Mouse (Mus musculus) cerebellum, postnatal 10 days (tissue): ENCODE measurements at regions not wholly inside any gene's neighbourhood (a gene's known extent, or its start where the extent isn't known, plus 50 kb on each side); places are given as distances from the start of the nearest gene placed in this dataset.

Source experiments
- DNase-seq, 2 experiments: peaks; one replicate each; pipeline ENCODE4 v3.0.0; 2021; ENCODE audit warnings: mixed read lengths in 2 of 2

DNA sequence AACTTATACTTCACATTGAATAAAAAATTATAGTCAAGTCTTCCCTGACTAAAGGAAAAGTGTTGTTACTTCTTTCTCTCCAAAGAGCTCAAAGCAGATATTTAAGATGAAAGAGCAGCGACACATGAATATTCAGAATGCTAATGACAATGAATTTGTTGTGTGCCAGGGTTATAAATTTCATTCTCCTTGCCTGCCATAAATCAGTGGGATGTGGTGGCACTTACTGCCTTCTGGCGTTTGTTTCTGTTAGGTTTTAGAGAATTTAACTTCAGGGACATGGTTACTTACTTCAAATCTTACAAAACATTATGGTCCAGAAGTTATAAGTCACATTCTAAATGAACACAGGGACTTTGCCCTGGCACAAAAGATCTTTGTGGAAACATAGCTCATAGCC is 380.4 kb downstream of the Samd5 start:
- DNase-seq: no peak

DNA sequence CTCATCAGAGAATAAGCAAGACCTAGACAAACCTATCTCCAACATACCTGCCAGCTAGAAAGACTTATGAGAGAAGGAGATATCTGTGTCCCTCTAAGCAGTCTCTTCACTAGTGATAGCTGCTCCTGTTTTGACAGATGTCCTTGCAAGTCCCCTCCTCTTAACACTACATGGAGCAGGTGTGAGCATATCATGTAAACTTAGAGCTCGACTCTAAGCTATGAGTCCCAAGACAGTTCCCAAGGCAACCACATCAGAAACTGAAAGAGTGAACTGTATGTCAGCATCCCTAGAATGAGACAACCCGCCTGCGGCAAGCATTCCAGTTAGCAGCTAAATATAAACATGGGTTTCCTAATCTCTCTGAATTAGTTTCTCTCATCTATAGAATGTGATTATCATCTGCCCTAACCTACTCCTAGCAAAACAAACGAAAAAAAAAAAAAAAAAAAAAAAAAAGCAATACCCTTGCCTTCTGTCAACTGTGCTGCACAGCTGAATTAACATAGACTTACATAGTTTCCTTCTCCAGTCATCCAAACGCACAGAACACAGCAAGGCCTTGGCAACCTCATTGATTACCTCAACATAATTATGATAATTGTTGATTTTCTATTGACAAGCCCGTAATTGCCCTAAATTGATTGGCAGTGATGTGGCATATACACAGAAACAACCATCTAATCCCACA is 383.4 kb downstream of the Samd5 start:
- DNase-seq: no peak

DNA sequence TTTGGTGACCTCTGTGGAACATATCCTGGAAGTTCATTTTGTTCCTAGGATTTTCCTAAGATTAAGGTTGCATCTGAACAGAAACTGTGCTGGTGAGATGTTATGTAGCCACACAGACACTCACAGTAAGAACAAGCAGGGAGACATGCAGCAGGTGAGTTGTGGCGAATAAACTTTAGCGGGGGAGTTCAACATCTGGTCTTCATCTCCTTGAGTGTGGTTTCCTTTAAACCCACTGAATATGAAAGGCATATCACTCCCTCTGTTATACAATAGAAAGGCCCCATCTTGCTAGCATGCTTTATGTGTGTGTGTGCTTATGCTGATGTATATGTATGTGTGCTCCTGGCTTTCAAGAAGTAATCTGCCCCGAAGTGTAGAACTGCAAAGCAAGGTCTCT is 387.1 kb upstream of the Sash1 start:
- no peak for DNase-seq

DNA sequence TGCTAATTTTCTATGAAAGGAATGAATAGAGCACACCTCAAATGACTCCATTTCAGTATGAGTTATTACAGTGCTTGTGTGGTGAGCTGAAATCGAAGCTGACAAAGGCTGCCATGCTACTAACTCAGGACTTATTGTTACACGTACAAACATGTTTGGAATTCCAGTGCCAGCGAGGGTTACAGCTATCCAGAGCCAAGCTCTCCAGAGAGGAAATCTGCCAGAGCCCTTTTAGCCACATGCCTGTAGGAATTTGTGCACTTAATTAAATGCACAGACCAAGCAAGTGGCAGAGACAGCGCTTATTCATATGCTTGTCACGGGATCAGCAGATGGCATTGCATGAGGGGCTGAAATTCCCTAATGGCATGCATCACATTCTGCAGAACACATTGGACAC is 386.4 kb upstream of the Sash1 start:
- peak; percentile 47 to 50 for DNase-seq

DNA sequence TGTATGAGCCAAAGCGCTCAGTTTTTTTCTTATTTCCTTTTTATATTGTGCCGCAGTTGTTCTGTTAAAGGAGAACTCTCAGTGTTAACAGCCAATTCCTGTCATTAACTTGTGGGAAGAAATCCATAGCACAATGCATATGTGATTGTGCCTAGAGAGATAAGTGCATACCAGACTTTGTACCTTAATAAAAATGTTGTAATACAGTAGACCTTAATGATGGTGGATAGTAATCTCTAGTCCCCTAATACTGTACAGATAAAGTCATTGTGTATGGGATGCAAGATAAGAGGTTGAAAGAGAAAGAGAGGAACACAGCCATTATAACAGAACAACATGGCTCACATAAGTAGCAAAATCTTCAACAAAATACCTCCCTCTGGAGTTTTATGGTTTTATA is 379.7 kb upstream of the Sash1 start:
- no peak for DNase-seq

DNA sequence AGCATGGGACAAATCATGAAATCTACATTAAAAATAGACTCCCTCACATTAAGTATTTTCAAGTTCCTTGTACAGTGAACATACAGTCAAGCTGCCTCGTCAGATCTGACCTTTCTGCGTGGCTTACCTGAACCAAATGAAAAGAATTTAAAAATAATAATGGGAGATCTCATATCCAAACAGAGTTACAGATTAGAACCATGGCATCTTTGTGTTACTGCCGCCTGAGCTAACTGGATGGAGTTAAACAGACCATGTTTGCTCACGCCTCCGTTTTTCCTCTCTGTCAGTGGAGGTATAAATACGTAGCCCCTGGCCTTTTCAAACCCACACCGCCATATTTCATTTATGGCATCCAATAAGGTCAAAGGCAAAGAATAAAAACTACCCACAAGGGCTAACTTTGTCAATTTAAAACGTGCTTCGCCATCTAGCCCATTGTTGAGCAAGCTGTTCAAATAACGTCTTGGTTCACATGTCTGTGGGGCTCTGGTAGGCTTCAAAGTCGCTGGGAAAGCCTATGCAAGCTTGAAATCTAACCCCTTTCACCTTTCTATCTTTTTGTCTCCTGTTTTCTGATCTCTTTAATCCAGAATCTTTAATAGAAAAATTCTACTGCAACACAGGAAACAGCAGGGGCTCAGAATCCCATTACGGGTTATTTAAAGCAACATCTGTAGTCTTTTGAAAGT is 378.6 kb upstream of the Sash1 start:
- DNase-seq: no peak

DNA sequence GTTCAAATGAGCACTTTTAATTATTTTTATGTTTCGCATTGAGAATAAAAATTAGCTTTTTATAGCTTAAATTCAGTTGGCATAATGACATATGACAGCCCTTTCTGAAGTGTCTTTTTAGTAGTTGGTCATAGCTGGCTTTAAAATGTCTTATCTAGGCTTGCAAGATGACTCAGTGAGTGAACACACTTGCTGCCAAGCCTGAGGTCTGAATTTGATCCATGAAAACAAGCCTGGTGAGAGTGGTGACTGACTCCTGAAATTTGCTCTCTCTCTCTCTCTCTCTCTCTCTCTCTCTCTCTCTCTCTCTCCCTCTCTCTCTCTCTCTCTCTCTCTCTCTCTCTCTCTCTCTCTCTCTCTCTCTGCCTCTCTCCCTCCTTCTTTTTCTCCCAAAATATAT is 372.8 kb upstream of the Sash1 start:
- DNase-seq: no peak

DNA sequence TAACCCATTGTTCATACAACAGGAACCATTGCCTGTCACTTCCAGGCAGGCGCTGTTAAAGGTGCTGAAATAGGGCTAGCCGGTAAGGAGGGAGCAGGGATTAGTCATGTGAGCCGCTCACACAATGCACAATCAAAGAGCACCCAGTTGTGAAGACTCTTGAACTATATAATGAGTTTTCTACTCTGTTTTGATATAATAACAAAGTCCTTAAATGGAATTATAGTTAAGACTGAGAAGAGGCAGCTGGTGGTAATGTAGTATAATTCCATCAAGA is 367.0 kb upstream of the Sash1 start:
- no peak for DNase-seq

DNA sequence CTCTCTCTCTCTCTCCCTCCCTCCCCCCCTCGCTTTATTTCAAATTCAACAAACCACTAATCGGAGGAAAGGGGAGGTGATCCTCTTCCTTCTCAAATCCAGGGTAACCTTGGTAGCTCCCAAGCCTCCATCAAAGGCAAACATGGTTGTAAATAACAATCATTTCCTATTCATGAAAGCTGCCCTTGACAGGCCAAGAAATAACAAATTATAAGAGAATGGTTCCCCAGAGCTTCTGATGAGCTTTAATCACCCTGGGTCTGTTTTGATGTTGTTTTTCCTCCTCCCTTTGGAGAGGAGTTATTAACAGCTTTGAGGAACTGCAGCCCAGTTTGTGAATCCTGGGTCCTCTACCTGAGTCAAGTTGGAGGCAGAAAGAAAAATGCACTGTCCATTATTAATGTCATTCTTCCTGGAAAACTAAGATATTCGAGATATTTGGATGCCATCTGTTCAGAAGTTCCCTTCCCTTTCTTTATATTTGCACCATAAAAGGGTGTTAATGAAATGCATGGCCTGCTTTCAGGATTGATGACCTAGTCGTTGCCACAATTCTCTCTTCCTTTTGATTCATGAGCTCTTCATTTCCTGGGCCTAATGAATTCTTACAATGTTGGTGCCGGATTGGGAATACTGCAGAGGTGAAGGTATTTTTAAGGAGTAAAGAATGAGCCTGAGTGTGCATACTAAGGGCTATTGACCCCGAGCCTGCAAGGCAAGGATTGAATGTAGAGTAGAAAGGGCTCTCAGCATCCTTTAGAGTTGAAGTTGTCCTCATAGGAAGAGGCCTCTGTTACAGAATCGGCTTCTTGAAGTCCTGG is 366.5 kb upstream of the Sash1 start:
- no peak for DNase-seq

DNA sequence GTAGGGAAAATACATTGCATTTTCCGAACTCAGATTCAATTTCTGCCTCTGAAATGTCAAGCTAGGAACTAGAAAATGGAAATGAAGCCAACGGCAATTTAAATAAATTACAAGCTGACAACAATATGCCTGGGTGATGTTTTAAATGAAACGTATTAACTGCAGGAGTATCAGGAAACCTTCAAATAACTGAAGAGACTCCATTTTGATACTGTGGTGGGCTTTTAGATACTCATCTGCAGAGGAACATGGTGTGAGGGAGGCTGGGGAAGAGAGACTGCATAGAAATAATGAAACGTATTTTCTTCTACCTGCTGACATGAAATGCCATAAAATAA is 357.4 kb upstream of the Sash1 start:
- no peak for DNase-seq

DNA sequence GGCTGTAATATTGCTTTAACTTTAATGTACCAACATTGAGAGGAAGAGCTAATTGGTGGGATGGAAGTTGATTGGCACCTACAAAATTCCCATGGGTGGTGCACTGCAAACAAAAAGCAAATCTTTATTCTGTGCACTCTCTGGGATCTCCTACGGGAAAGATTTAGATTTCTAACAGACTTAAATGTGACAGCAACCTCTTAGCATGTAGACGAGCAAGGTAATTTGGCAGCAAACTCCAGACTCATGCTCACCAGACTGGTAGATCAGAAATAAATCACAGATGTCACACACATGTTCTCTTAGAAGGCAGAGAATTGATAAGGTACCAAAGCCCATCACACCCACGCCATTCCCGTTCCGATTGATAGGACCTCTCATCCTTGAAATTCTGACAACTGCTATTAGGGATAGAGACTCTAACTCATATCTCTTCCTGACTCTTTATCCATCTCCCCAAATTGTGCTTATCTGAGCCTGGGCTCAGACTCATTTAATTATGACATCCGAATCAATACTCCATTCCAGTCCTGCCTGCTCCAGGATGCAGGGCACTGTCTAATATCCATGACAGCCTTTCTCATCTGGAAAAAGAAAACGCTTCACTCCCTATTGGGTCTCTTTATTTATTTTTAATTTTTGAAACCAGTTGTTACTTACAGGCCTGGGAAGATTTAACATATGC is 356.9 kb upstream of the Sash1 start:
- no peak for DNase-seq

DNA sequence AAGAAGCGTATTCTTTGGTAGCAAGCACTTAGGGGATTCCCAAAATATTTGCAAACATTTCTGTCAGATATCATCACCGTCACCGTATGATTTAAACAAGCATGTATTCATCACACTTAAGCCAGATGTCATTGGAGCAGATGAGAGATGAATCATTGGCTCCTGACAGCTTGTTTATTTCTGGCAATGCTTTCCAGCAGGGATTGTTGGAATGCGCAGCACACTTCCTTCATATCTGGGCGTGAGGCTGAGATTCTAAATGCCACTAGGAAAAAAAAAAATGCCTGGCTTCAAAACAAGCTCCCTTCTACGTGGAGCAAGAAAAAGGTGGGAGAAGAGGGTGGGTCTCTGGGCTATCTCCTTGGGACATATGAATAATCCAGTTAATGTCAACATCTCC is 354.1 kb upstream of the Sash1 start:
- peak in 1 of 2 experiments; percentile 7 for DNase-seq

DNA sequence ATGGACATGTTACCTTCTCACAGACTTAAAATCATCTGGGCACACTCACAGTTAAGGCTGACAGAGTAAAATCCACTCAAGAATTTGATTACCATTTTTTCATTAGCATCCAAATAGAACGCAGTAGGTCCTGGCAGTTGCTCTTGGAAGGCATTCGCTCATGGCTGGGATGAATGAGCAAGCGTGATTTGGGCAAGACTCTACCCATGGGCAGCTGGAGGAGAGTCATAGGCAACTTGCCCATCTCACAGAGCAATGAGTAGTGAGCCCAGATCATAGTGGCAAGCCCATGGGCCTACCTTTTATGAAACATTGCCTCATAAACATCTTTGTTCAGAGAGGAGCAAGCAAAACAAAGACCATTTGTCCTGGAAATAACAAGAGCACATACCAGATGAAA is 345.9 kb upstream of the Sash1 start:
- peak; percentile 89 to 91 for DNase-seq

DNA sequence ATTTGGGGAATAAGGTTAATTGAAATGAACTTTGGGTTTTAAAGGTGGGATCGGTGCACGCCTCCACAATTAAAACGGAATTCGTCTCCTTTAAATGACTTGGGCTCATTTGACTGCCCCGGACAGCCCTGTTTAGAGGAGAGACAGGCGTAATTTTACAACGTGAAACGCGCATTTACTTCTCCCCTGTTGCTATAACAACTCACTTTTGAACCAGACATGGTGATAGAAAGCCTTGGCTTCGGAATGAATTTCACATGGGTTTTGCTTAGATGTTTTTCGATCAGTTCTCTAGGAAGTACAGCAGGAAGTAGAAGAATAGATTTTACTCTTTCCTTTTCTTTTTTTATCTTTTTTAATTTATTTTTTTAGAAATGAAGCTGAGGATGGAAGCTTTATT is 343.2 kb upstream of the Sash1 start:
- DNase-seq: no peak

DNA sequence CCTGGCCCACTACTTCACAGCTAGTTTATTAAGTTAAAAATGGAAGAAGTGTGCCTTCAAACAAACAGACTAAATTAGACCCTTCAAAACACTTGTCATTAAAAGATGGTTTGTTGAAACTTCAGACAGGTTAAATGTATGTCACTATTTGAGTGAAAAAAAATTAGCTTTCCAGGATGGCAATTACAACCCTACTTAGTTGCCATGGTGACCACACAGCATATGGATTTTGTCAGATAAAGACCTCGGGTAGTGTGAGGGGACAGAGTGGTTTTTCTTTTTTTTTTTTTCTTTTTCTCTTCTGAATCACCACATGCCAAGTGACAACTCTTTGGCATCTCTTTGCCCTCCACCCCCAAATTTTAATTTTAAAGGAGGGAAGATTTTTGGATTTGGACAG is 341.5 kb upstream of the Sash1 start:
- DNase-seq: no peak

DNA sequence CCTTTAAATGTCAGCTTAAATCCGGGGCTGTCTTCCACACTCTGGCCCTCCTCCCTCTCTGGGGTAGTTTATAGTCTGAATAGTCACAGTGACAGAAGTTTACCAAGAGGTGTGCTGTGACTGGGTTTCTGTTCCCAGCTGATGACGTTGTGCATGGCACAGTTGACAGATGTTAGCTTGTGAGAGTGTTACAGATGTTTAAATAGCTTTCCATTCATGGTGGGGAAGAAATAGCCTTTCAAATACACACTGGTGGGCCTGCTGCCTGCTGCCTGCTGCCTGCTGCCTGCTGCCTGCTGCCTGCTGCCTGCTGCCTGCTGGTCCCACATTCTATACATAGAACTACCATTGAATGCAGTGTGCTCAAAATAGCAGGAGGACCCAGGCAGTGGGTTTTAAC is 324.8 kb upstream of the Sash1 start:
- DNase-seq: no peak

DNA sequence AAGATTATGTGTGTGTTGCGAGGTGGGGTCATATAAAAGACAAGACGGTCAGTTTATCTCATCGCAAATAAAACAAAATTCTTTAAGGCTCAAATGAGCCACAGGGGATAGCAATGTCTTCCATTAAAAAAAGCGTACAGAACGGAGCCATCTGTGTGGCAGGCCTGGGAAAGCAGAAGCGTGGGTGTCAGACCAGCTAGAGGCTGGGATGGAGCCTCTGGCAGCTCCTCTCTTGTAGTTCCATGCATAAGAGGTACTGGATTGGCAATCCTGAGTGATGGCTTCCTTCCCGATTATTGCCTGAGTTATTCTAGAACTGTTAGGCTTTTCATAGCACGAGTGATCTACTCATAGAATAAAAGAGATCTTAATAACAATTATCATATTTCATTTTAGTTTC is 318.2 kb upstream of the Sash1 start:
- peak; percentile 47 to 59 for DNase-seq

DNA sequence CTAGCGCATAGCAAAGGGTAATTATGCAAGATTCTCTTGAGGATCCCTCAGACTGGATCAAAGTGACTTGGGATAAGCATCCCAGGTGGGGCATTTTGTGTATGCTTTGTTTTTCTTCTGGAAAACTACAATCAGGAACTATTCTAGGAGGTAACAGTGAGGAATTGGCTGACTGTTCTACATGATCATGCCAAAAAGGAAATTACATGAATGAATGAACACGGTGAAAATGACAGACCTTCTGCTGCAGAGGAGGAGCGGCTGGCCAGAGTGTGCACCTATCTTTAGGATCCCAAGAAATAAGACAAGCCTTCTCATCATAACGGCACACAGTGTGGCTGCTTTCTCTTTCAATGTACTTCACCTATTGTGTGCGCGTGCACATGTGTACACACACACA is 317.5 kb upstream of the Sash1 start:
- peak; percentile 47 to 72 for DNase-seq

DNA sequence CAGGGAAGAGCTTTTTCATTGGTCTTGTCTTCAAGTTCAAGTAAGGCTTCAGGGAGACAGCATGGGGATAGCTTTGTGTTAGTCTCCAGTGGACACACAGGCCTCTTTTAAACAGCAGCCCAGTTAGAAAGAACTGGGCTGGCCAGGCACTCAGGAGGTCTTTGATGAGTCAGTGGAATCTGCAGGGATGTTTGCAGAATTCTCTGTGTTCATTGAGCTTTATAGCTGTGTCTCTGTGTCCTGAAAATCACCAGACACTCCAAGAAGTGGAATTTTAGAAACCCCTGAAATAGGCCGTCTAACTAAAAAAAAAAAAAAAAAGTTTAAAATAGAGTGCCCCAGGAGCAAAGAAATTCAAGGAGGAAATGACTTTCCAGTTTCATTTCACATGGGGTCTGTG is 317.1 kb upstream of the Sash1 start:
- no peak for DNase-seq

DNA sequence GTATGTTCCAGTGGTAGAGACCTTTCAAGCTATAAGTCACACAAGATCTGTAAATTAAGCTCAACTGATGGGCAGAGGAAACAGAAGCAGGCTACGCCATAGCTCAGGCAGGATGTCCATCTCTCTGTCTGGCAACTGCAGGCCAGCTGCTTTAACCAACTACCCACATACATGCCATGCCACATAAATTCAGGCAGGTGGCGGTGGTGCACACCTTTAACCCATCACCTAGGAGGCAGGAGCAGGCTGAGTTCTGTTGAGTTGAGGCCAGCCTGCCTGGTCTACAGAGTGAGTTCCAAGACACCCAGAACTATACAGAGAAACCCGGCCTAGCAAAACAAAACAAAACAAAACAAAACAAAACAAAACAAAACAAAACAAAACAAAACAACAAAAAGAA is 289.1 kb upstream of the Sash1 start:
- peak; percentile 10 to 23 for DNase-seq

DNA sequence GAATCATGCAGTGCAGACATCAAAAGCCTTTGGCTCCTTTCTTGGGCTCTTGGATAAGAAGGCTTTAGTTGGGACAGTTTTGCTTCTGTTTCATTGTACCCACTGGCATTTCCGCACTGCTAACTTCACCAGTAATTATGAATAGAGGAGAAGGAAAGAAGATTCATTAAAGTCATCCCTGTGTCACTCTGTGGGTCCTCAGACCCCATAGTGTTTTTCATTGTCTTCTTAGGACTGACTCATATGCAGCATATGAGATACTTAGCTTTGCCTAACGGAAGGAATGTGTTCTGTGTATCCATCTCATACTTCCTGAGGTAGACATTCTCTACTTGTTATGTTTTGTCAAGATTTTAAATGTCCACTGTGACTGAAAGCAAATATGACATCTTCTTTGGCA is 287.6 kb upstream of the Sash1 start:
- DNase-seq: no peak

DNA sequence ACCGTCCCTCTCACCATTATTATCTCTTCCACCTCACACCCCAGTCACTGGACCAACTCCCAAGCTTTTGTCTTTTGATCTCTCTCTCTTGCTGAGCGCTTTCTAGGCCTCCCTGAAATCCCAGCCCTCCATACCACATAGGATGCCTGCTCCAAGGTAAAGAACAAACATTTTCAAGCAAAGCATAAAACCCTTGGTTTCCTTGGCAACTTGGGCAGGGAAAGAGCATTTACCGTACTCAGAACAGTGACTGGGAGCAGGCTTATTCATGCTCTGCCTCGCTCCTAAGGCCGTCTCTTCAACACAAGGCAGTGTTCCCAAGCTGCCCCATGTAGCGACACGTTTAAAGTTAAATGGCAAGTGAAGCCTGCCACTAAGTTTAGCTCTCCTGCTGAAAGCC is 282.9 kb upstream of the Sash1 start:
- no peak for DNase-seq

DNA sequence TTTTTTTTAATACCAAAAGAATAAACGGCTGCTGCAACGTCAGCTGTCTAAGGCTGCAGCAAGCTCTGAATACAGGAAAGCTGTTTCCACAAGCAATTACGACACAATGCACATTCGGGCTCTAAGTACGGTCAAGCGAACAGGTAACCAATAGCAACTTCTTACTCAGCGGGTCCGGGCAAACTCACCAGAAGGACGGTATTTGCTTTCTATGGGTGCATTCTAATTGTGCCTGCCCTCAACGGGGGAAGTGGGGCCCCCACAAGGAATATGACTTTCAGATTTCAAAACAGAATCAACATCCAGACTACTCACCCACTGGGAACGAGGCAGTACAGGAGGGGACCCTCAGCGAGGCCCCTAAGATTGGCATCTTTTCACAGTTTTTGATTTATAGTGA is 280.1 kb upstream of the Sash1 start:
- peak; percentile 26 to 31 for DNase-seq

DNA sequence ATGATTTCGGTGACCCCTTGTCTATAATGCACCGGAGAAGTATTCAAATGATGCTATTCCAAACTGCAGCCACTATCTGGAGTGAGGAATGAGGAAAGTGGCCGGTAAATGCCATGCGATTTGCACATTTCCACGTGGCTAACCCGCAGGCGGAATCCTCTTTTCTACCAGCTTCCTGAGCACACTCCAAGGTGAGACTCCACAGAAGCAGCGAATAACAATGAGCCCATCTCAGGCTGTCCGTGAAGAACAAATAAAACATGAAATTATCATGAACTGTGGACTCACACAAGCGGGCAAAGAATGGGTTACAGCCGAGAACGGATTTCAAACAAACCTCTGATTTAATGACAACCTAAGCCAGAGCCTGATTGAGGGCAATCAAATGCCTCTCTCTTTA is 279.7 kb upstream of the Sash1 start:
- peak; percentile 6 for DNase-seq
